In the genomic region with DNA sequence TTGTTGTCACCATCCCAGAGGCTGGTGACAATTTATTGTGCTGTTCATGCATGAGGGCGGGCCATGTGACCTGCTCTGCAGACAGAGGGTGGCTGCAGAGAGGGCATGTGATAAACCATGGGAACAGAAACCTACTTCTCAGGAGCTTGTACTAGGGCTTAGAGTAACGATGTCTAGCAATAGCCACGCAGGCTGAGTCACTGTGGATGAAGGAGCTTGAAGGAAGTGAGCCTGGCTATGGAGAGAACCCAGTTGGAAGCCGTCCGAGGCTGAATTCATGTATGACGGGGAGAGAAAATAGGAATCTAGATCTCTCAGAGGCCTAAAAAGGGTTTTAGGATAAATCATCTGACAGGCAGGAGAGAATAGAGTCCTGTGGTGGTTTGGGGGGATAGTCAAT, we compare ENCODE assay signal across 20 mouse cellular contexts.
DNase-seq lines count a peak whose midpoint lies in the region; ATAC-seq and TF ChIP-seq lines count a peak whose summit lies in the region.
"Had no signal": no experiment of that assay in that cellular context is flagged by ENCODE, and none has a peak within 500 bp of the region (broad histone marks: within the 10 kb centered on the region; RNA-seq: fewer than 3 reads in every experiment).

No protein-coding gene starts in this region.

- no peak for ATAC-seq in heart, embryonic 13.5 days (ENCODE audit: extremely low read depth, insufficient number of reproducible peaks, low FRiP score, low TSS enrichment)
- ATAC-seq in cerebellum, adult (ENCODE audit: insufficient number of reproducible peaks, low FRiP score, low TSS enrichment) = no peak
- ATAC-seq: forebrain, embryonic 15.5 days; Patski had no signal

- peaks cover 12% of the 10 kb centered on the region for H3K4me1 ChIP-seq in heart, embryonic 13.5 days
- peaks cover 12% of the 10 kb centered on the region for H3K4me1 ChIP-seq in heart, embryonic 10.5 days
- no peaks in the 10 kb centered on the region; the same call in 1 of the 2 replicates for H3K4me1 ChIP-seq in lung, adult 2 months (ENCODE audit: control insufficient read depth, insufficient read depth, low read length)
- H3K4me1 ChIP-seq in embryonic facial prominence, embryonic 10.5 days = no peaks in the 10 kb centered on the region
- H3K4me1 ChIP-seq: embryonic facial prominence, embryonic 12.5 days; forebrain, embryonic 15.5 days; hindbrain, embryonic 15.5 days had no signal

- H3K36me3 ChIP-seq in heart, embryonic 13.5 days = no peaks in the 10 kb centered on the region
- no peaks in the 10 kb centered on the region for H3K36me3 ChIP-seq in heart, embryonic 10.5 days
- H3K36me3 ChIP-seq in embryonic facial prominence, embryonic 10.5 days (replicated peaks) = no peaks in the 10 kb centered on the region
- H3K36me3 ChIP-seq: embryonic facial prominence, embryonic 12.5 days; forebrain, embryonic 15.5 days; heart, embryonic 15.5 days; hindbrain, embryonic 10.5 days; hindbrain, embryonic 15.5 days had no signal

- 85% methylated on average over 6 of the region's 6 CpGs for WGBS in heart, embryonic 13.5 days
- WGBS in heart, embryonic 10.5 days = 92% methylated on average over 6 of the region's 6 CpGs
- WGBS in lung, adult 2 months = 84% methylated on average over 6 of the region's 6 CpGs
- 91% methylated on average over 6 of the region's 6 CpGs for WGBS in embryonic facial prominence, embryonic 10.5 days

- no peaks in the 10 kb centered on the region for H3K27me3 ChIP-seq in heart, embryonic 13.5 days (replicated peaks)
- H3K27me3 ChIP-seq in heart, embryonic 10.5 days (ENCODE audit: insufficient read depth, poor library complexity, severe bottlenecking) = no peaks in the 10 kb centered on the region
- no peaks in the 10 kb centered on the region for H3K27me3 ChIP-seq in embryonic facial prominence, embryonic 10.5 days (replicated peaks; ENCODE audit: low read depth, poor library complexity, severe bottlenecking)
- H3K27me3 ChIP-seq: CH12.LX; embryonic facial prominence, embryonic 12.5 days; forebrain, embryonic 15.5 days; heart, embryonic 15.5 days; hindbrain, embryonic 15.5 days; Patski had no signal

- H3K9me3 ChIP-seq in heart, embryonic 13.5 days = no peaks in the 10 kb centered on the region
- H3K9me3 ChIP-seq in heart, embryonic 10.5 days = no peaks in the 10 kb centered on the region
- no peaks in the 10 kb centered on the region for H3K9me3 ChIP-seq in embryonic facial prominence, embryonic 10.5 days
- H3K9me3 ChIP-seq: embryonic facial prominence, embryonic 12.5 days; forebrain, embryonic 15.5 days; heart, embryonic 15.5 days; hindbrain, embryonic 10.5 days; hindbrain, embryonic 15.5 days had no signal

- no peak overlapping the region for H3K4me3 ChIP-seq in heart, embryonic 13.5 days
- no peak overlapping the region for H3K4me3 ChIP-seq in heart, embryonic 10.5 days
- no peak overlapping the region for H3K4me3 ChIP-seq in lung, adult 2 months (replicated peaks; ENCODE audit: extremely low read depth, low read depth, low read length)
- H3K4me3 ChIP-seq in embryonic facial prominence, embryonic 10.5 days = no peak overlapping the region
- H3K4me3 ChIP-seq: embryonic facial prominence, embryonic 12.5 days; forebrain, embryonic 15.5 days; heart, embryonic 15.5 days; hindbrain, embryonic 10.5 days; hindbrain, embryonic 15.5 days had no signal

- no peak for TF ChIP-seq CTCF in lung, adult 2 months (IDR thresholded peaks at IDR 0.05; ENCODE audit: insufficient read depth, low read length)

- H3K4me2 ChIP-seq in heart, embryonic 13.5 days = no peak overlapping the region
- H3K4me2 ChIP-seq: embryonic facial prominence, embryonic 12.5 days; forebrain, embryonic 15.5 days; heart, embryonic 15.5 days; hindbrain, embryonic 15.5 days had no signal

- no peak for TF ChIP-seq POLR2A in lung, adult 2 months (IDR thresholded peaks at IDR 0.05; ENCODE audit: borderline replicate concordance, extremely low read depth, low read depth, low read length)

- DNase-seq in heart, embryonic 10.5 days (ENCODE audit: low spot score) = no peak
- peak; percentile 2 for DNase-seq in lung, adult 2 months
- no peak for DNase-seq in lung, postnatal 14 days
- peak; percentile 5 for DNase-seq in embryonic facial prominence, embryonic 10.5 days (ENCODE audit: low spot score)
- DNase-seq: adrenal gland, adult 2 months; adrenal gland, postnatal 25 days; cerebellum, adult 11 months; cerebellum, adult 8-10 months; cerebellum, postnatal 14 days; embryo, embryonic 11 days; gastrocnemius, postnatal 14 days had no signal

- H3K27ac ChIP-seq in heart, embryonic 13.5 days (replicated peaks) = peak overlapping the region; percentile 84; the same call in 1 of the 2 replicates
- no peak overlapping the region for H3K27ac ChIP-seq in heart, embryonic 10.5 days
- H3K27ac ChIP-seq in embryonic facial prominence, embryonic 10.5 days (replicated peaks) = no peak overlapping the region
- H3K27ac ChIP-seq: embryonic facial prominence, embryonic 12.5 days; forebrain, embryonic 15.5 days; hindbrain, embryonic 10.5 days; hindbrain, embryonic 15.5 days had no signal

- H3K9ac ChIP-seq in heart, embryonic 13.5 days = no peak overlapping the region
- H3K9ac ChIP-seq: embryonic facial prominence, embryonic 12.5 days; forebrain, embryonic 15.5 days; heart, embryonic 15.5 days; hindbrain, embryonic 15.5 days had no signal

Comparison
In these comparisons a context has a peak if more than half of its experiments do, and no peak if none do; other contexts are left out.
1. DNase-seq: peak in lung, adult 2 months (single experiment) and embryonic facial prominence, embryonic 10.5 days (single experiment); none in heart, embryonic 10.5 days (single experiment) and lung, postnatal 14 days (single experiment).